Mouse (Mus musculus): ENCODE data around the gene Mrpl49.

DNA sequence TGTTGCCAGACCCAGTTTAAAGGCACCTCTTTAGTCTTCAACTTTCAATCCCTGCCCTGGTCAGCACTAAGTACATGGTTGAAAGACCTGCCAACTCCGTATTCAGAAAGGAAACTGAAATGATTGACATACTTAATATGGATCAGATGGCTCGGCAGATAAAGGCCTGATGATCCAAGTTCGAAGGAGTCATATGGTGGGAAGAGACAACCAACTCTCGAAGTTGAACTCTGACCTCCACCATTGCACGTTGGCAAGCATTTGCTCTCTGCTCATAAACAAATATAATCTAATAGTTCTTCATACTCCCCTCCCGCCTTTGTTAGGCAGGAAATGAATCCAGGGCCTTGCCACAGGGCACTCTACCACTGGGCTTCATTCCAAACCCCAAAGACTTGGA is 28.6 kb downstream of the Mrpl49 start:
- TF ChIP-seq MAFK (IDR thresholded peaks at IDR 0.05; ENCODE audit: insufficient read depth, low read depth, low read length) (no peak), ZNF384 (IDR thresholded peaks at IDR 0.05; ENCODE audit: low read depth, low read length) (no peak), CHD2 (IDR thresholded peaks at IDR 0.05; ENCODE audit: low read depth, low read length) (no peak), HCFC1 (IDR thresholded peaks at IDR 0.05; ENCODE audit: borderline replicate concordance, insufficient read depth, low read length) (no peak), ZC3H11A (IDR thresholded peaks at IDR 0.05; ENCODE audit: borderline replicate concordance, low read depth, low read length) (no peak)
